ENCODE assay signal across 19 mouse cellular contexts in genomic region chr8:3768641-3769040, GRCm38 (mm10). TPM values are rescaled to one million over a fixed set of nuclear protein-coding genes. Genes with fewer than 3 reads are reported as not detected.
"Had no signal": no experiment of that assay in that cellular context is flagged by ENCODE, and none has a peak within 500 bp of the region (broad histone marks: within the 10 kb centered on the region; RNA-seq: fewer than 3 reads in every experiment).

No protein-coding gene starts in this region.

RNA-seq across cellular contexts. Expression of gene Cd209a, which starts 19.9 kb away (rescaled TPM):
- polyA plus RNA-seq: limb, embryonic 10.5 days; limb, embryonic 11.5 days; limb, embryonic 12.5 days; liver, embryonic 11.5 days; midbrain, embryonic 10.5 days; midbrain, embryonic 11.5 days; midbrain, embryonic 12.5 days; midbrain, embryonic 13.5 days; midbrain, embryonic 14.5 days; midbrain, embryonic 15.5 days; midbrain, embryonic 16.5 days; midbrain, postnatal 0 days; myocyte; neural tube, embryonic 11.5 days; neural tube, embryonic 12.5 days had no signal

RNA-seq across cellular contexts. Expression of gene Clec4g, which starts 48.2 kb away (rescaled TPM):
- polyA plus RNA-seq: limb, embryonic 10.5 days; limb, embryonic 11.5 days; limb, embryonic 12.5 days; limb, embryonic 13.5 days; limb, embryonic 15.5 days; lung, embryonic 14.5 days; macrophage; midbrain, embryonic 11.5 days; midbrain, embryonic 12.5 days; midbrain, embryonic 13.5 days; midbrain, embryonic 14.5 days; midbrain, embryonic 15.5 days; midbrain, embryonic 16.5 days; midbrain, postnatal 0 days; myocyte; neural tube, embryonic 11.5 days; neural tube, embryonic 12.5 days had no signal
